Mouse (Mus musculus) ovary, adult 2 months (tissue): ENCODE measurements around the gene Zc3hc1. TPM values are rescaled to one million over a fixed set of nuclear protein-coding genes. Genes with fewer than 3 reads are reported as not detected.

Experiments used
- polyA plus RNA-seq: library from polyadenylated mRNA; depleted of rRNA; stranded (reverse); fragments of >200 nt; gene quantifications from 2 replicates; pipeline ENCODE4 v1.2.3, GENCODE M21; 2012; rRNA removed

Gene Zc3hc1
- 17.1 and 19.3 TPM in 2 replicates for polyA plus RNA-seq

GRCm38 (mm10) chr6:30390714-30391697, at the start of gene Zc3hc1:
Gene Zc3hc1 (minus strand): TSS chr6:30391028.

GRCm38 (mm10) chr6:30401308-30402015, 10.6 kb upstream of the Zc3hc1 start, which contains the start of gene Klhdc10:
Gene Klhdc10 (plus strand): TSS chr6:30401868.

Other genes starting within 250 kb of the Zc3hc1 start
- 233 and 347 TPM in 2 replicates for gene Ube2h, start 86.5 kb downstream of the Zc3hc1 start, polyA plus RNA-seq
- gene Klhdc10, start 10.8 kb upstream of the Zc3hc1 start, polyA plus RNA-seq = 18.4 and 25.9 TPM in 2 replicates
- gene Tmem209, start 118.8 kb upstream of the Zc3hc1 start, polyA plus RNA-seq = 46.7 and 62.1 TPM in 2 replicates
- gene Ssmem1, start 118.8 kb upstream of the Zc3hc1 start, polyA plus RNA-seq = not detected in 2 replicates
- 0.61 and 0.85 TPM in 2 replicates for gene Cpa2, start 150.6 kb upstream of the Zc3hc1 start, polyA plus RNA-seq
- gene Cpa4, start 177.3 kb upstream of the Zc3hc1 start, polyA plus RNA-seq = not detected in 2 replicates
- not detected in 2 replicates for gene Cpa5, start 220.0 kb upstream of the Zc3hc1 start, polyA plus RNA-seq
- gene Cpa1, start 248.2 kb upstream of the Zc3hc1 start, polyA plus RNA-seq = 6.9 and 10.7 TPM in 2 replicates